Mouse (Mus musculus) liver, embryonic 11.5 days (tissue): ENCODE results near the gene Rin2. TPM values are rescaled to one million over a fixed set of nuclear protein-coding genes. Genes with fewer than 3 reads are reported as not detected.
A peak's percentile ranks its signal among the peaks of the same experiment; 100 is the strongest.

ENCODE experiments used
- ATAC-seq: fragments of 200-750 bp; cut with Nextera tagmentation; replicated peaks from 2 replicates; pipeline ENCODE4 v1.8.0; 2017; ENCODE audit warnings: moderate number of reproducible peaks, mild to moderate bottlenecking, moderate TSS enrichment, moderate library complexity; ENCODE audit not compliant: low FRiP score
- DNase-seq: peaks from one replicate; pipeline ENCODE4 v3.0.0-alpha.2; 2017; ENCODE audit warnings: low spot score
- H3K27ac ChIP-seq: fragments of 300-500 bp; sonication (generic); 2 replicates; pipeline ENCODE4 v1.5.1; 2014; ENCODE audit warnings: mild to moderate bottlenecking, low read depth, low read length, control low read depth
- H3K27me3 ChIP-seq: fragments of 300-500 bp; sonication (generic); replicated peaks from 2 replicates; pipeline ENCODE4 v1.6.1; 2014; ENCODE audit warnings: low read length, mixed read lengths; ENCODE audit not compliant: control insufficient read depth, insufficient read depth
- H3K36me3 ChIP-seq: fragments of 300-500 bp; sonication (generic); 2 replicates; pipeline ENCODE4 v1.6.1; 2014; ENCODE audit warnings: mild to moderate bottlenecking, low read length, moderate library complexity, mixed read lengths; ENCODE audit not compliant: control insufficient read depth, insufficient read depth
- H3K4me1 ChIP-seq: fragments of 300-500 bp; sonication (generic); replicated peaks from 2 replicates; pipeline ENCODE4 v1.6.1; 2014; ENCODE audit warnings: low read length, mixed read lengths; ENCODE audit not compliant: control insufficient read depth, insufficient read depth
- H3K4me2 ChIP-seq: fragments of 300-500 bp; sonication (generic); 2 replicates; pipeline ENCODE4 v1.6.1; 2014; ENCODE audit warnings: mild to moderate bottlenecking, control low read depth, moderate library complexity
- H3K4me3 ChIP-seq: fragments of 300-500 bp; sonication (generic); 2 replicates; pipeline ENCODE4 v1.5.1; 2014; ENCODE audit warnings: low read depth, low read length, control low read depth
- H3K9ac ChIP-seq: fragments of 300-500 bp; sonication (generic); 2 replicates; pipeline ENCODE4 v1.6.1; 2014; ENCODE audit warnings: low read depth, low read length, control low read depth
- H3K9me3 ChIP-seq: fragments of 300-500 bp; sonication (generic); 2 replicates; pipeline ENCODE4 v1.6.1; 2016; ENCODE audit warnings: low read length, inconsistent platforms, mixed read lengths; ENCODE audit not compliant: control insufficient read depth
- WGBS: fragments of 180-500 bp; shearing (Covaris S2); extraction: QIAGEN DNeasy Blood & Tissue Kit; methylation state at CpG from one replicate; pipeline ENCODE4 v1.1.7; 2014; 5-methylcytosine and 5-hydroxymethylcytosine counted together
- polyA plus RNA-seq: library from polyadenylated mRNA; unstranded; fragments of >200 nt; fragmentation: Nextera tagmentation; extraction: Ambion mirVana; gene quantifications from 2 replicates; pipeline ENCODE4 v1.2.1, GENCODE M21; 2014

Gene Rin2
- polyA plus RNA-seq, 1 experiment from 2014 or later = 7.6 TPM

GRCm38 (mm10) chr2:145661242-145661641, 13.8 kb upstream of the Rin2 start:
- H3K27ac ChIP-seq = no peak overlapping the region
- H3K9me3 ChIP-seq = no peaks in the 10 kb centered on the region
- H3K9ac ChIP-seq = no peak overlapping the region
- WGBS = 63% methylated on average over 6 of the region's 7 CpGs
- DNase-seq (no peak), ATAC-seq (no peak)
- H3K36me3 ChIP-seq = no peaks in the 10 kb centered on the region
- no peak overlapping the region for H3K4me2 ChIP-seq
- H3K4me1 ChIP-seq = no peaks in the 10 kb centered on the region
- no peak overlapping the region for H3K4me3 ChIP-seq
- H3K27me3 ChIP-seq = no peaks in the 10 kb centered on the region

GRCm38 (mm10) chr2:145663899-145664298, 11.1 kb upstream of the Rin2 start:
- no peak overlapping the region for H3K9ac ChIP-seq
- no peaks in the 10 kb centered on the region for H3K36me3 ChIP-seq
- WGBS = 78% methylated on average over 7 of the region's 7 CpGs
- no peaks in the 10 kb centered on the region for H3K27me3 ChIP-seq
- no peak for ATAC-seq
- H3K4me1 ChIP-seq = no peaks in the 10 kb centered on the region
- no peak overlapping the region for H3K27ac ChIP-seq
- H3K4me3 ChIP-seq = no peak overlapping the region
- H3K9me3 ChIP-seq = no peaks in the 10 kb centered on the region
- no peak for DNase-seq
- no peak overlapping the region for H3K4me2 ChIP-seq

DNA sequence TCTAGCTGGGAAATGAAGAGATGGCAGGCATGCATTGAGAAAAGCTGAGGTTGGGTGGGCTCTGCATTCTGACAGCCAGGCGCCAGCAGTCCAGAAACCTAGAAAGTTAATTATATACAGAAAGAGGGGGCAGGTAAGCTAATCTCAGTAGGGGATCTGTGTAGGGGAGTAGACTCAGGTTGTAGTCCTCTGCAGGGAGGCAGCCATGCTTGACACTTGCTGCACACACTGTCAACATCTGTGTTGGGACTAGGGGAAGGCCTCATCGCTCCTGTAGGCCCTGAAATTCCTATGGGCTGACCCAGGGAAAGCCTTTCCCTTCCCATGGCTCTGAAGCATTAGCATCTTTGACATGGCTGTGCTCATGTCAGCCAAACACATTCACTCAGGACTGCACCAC, 10.7 kb upstream of the Rin2 start:
- H3K4me3 ChIP-seq = no peak overlapping the region
- no peak overlapping the region for H3K9ac ChIP-seq
- WGBS = 75% methylated on average over 2 of the region's 2 CpGs
- H3K9me3 ChIP-seq = no peaks in the 10 kb centered on the region
- H3K27ac ChIP-seq = no peak overlapping the region
- ATAC-seq = 0 out of 2 replicates have a peak, but pooled peaks have one; percentile 36
- H3K4me1 ChIP-seq = no peaks in the 10 kb centered on the region
- no peaks in the 10 kb centered on the region for H3K36me3 ChIP-seq
- DNase-seq = no peak
- no peaks in the 10 kb centered on the region for H3K27me3 ChIP-seq
- H3K4me2 ChIP-seq = no peak overlapping the region

DNA sequence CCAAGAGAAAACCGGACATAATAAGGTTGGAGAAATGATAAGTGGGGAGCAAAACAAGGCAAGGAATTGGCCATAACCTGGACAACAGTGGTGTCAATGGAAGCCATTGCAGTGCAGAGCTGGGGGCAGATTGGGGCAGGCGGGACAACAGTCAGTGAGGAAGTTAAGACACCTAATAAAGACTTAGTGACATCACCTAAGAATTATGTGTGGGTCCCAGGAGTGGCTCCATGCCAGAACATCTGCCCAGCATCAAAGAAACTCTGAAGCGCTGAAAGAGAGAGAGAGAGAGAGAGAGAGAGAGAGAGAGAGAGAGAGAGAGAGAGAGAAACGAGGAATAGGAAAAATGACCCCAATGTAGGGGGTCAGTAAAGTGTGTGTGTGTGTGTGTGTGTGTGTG, 6.9 kb upstream of the Rin2 start:
- no peaks in the 10 kb centered on the region for H3K36me3 ChIP-seq
- no peaks in the 10 kb centered on the region for H3K27me3 ChIP-seq
- H3K27ac ChIP-seq = no peak overlapping the region
- H3K9ac ChIP-seq = no peak overlapping the region
- DNase-seq (no peak), ATAC-seq (no peak)
- H3K9me3 ChIP-seq = no peaks in the 10 kb centered on the region
- WGBS = 70% methylated on average over 4 of the region's 4 CpGs
- no peaks in the 10 kb centered on the region for H3K4me1 ChIP-seq
- no peak overlapping the region for H3K4me3 ChIP-seq
- H3K4me2 ChIP-seq = no peak overlapping the region

- Histone ChIP-seq H3K4me1 (no peaks in the 10 kb centered on the region), H3K27me3 (no peaks in the 10 kb centered on the region), H3K4me3 (no peak overlapping the region), H3K9ac (no peak overlapping the region), H3K27ac (no peak overlapping the region), H3K36me3 (no peaks in the 10 kb centered on the region), H3K4me2 (no peak overlapping the region), H3K9me3 (no peaks in the 10 kb centered on the region)
- WGBS = 82% methylated on average over 4 of the region's 4 CpGs
- DNase-seq (no peak), ATAC-seq (no peak)
Measured at GRCm38 (mm10) chr2:145670131-145670530, 4.9 kb upstream of the Rin2 start.

- Histone ChIP-seq H3K27ac (no peak overlapping the region), H3K4me2 (peak overlapping the region; percentile 92), H3K4me1 (no peaks in the 10 kb centered on the region), H3K27me3 (no peaks in the 10 kb centered on the region), H3K4me3 (peak overlapping the region; percentile 66), H3K9me3 (no peaks in the 10 kb centered on the region), H3K9ac (peak overlapping the region; percentile 67), H3K36me3 (no peaks in the 10 kb centered on the region)
- ATAC-seq (peak; percentile 24), DNase-seq (no peak)
- WGBS = 3% methylated on average over 23 of the region's 23 CpGs
Measured at GRCm38 (mm10) chr2:145674496-145675141, 396 bp upstream of the Rin2 start.

DNA sequence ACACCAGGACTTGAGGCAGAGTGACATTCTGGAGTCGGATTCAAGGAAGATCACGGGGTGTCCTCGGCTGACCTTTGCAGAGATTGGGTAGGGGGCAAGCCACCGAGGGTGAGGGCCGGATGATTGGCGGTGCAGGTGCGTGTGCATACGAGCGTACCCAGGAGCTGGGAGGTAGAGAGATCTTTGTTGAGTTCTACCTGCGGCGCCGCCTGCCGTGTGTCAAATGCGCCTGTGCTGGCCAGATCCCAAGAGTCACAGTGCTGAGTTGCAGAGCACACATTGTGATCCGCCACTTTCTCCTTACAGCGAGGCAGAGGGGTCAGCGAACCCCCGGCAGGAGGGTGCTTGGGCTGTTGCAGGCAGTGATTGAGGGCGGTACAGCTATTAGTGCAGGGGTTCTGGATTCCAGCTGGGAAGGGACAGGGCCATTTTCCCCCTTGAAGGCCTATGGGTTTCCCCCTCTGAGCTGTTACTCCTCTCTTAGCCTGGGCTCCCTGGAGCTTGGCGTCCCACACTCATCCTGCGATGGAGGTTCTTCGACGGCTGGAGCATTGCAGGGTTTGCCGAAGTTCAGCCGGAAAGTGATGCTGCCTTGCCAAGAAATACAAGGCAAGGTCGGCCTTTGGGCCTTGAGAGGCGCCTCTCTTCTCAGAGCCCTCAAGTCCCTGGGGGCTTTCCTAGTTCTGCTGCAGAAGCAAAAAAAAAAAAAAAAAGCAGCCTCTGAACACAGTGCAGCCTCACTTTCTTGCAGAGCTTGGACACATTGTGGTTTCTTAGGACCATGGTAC, 935 bp downstream of the Rin2 start:
- ATAC-seq (peak; percentile 43), DNase-seq (no peak)
- H3K4me1 ChIP-seq = no peaks in the 10 kb centered on the region
- H3K27ac ChIP-seq = no peak overlapping the region
- H3K9ac ChIP-seq = peak overlapping the region; percentile 67
- H3K9me3 ChIP-seq = no peaks in the 10 kb centered on the region
- H3K4me2 ChIP-seq = peak overlapping the region; percentile 92
- H3K27me3 ChIP-seq = no peaks in the 10 kb centered on the region
- peak overlapping the region; percentile 66 for H3K4me3 ChIP-seq
- no peaks in the 10 kb centered on the region for H3K36me3 ChIP-seq
- 11% methylated on average over 27 of the region's 27 CpGs for WGBS

- Histone ChIP-seq H3K36me3 (no peaks in the 10 kb centered on the region), H3K4me2 (no peak overlapping the region; the same call in 1 of the 2 replicates), H3K9me3 (no peaks in the 10 kb centered on the region), H3K27ac (no peak overlapping the region), H3K9ac (no peak overlapping the region), H3K4me3 (no peak overlapping the region), H3K4me1 (no peaks in the 10 kb centered on the region), H3K27me3 (no peaks in the 10 kb centered on the region)
- no peak for ATAC-seq
- 52% methylated on average over 3 of the region's 3 CpGs for WGBS
- DNase-seq = no peak
Measured at GRCm38 (mm10) chr2:145676544-145676925, 1.5 kb downstream of the Rin2 start.

DNA sequence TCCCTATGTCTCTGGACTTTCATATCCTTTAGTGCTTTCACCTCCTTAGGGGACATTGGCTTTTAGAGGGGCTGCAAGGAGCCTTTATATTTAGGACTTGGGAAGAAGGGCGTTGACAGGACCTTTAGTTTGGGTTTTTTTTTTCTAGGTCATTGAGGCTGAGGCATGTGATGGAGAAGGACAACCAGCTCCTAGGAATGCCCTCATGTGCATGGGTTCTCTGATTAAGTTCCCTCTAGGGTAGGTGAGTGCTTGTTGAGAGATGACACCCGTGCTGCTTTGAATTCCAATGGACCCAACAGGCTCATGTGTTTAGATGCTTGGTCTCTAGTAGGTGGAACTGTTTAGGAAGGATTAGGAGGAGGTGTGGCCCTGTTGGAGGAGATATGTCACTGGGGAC, 1.9 kb downstream of the Rin2 start:
- DNase-seq (no peak), ATAC-seq (no peak)
- Histone ChIP-seq H3K36me3 (no peaks in the 10 kb centered on the region), H3K4me3 (no peak overlapping the region), H3K9ac (no peak overlapping the region), H3K4me2 (no peak overlapping the region), H3K27ac (no peak overlapping the region), H3K9me3 (no peaks in the 10 kb centered on the region), H3K27me3 (no peaks in the 10 kb centered on the region), H3K4me1 (no peaks in the 10 kb centered on the region)
- 77% methylated on average over 2 of the region's 2 CpGs for WGBS
